Mouse (Mus musculus): Measurements from ENCODE around the gene Phf6. TPM values are rescaled to one million over a fixed set of nuclear protein-coding genes. Genes with fewer than 3 reads are reported as not detected.
"Not testable (repeated sequence)": the region's sequence is repeated elsewhere in the genome, so short reads cannot be mapped to it uniquely, and the experiment has no call there.

The Phf6 gene
- 94.4 and 100 TPM in 2 replicates for polyA plus RNA-seq (2016; fragmentation: Nextera tagmentation; extraction: Ambion mirVana)

- DNase-seq (ENCODE audit: low spot score), result peak; percentile 89
- H3K27ac ChIP-seq (replicated peaks), result peak within 1 kb of the TSS; percentile 96
- 18% methylated on average over 40 of the region's 54 CpGs for WGBS
- no peaks in the 10 kb centered on the region for H3K36me3 ChIP-seq
- no peaks in the 10 kb centered on the region for H3K9me3 ChIP-seq (replicated peaks)
- H3K4me1 ChIP-seq, result peaks cover 9% of the 10 kb centered on the region
- no peaks in the 10 kb centered on the region for H3K27me3 ChIP-seq (ENCODE audit: low read depth, poor library complexity, severe bottlenecking)
- peak within 1 kb of the TSS; percentile 70 for H3K4me3 ChIP-seq
Measured at GRCm38 (mm10) chrX:52911587-52912371, at the start of gene Phf6. Gene Phf6 (plus strand): TSS chrX:52912266.

DNA sequence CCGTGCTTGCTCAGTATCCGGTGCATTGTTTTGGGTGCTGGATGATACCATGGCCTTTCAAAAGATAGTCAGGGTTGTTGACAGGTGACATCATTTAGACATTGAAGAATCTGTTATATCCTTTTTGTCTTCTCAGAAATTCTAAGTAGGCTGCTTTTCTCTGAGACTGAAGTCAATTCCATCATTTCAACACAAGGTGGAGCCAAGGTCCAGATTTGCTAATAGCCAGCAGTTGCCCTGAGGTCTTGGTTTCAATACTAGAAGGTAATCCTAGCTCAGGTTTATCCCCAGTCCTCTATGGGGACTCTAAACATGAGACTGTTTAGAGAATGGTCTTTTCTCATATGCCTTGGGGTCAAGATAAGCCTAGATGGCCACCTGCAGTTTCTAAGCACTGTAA is 47.9 kb upstream of the Phf6 start:
- H3K36me3 ChIP-seq, result no peaks in the 10 kb centered on the region
- 51% methylated on average over 2 of the region's 2 CpGs for WGBS
- no peaks in the 10 kb centered on the region for H3K4me1 ChIP-seq
- H3K4me3 ChIP-seq, result no peak overlapping the region
- no peak overlapping the region for H3K27ac ChIP-seq (replicated peaks)
- no peaks in the 10 kb centered on the region for H3K27me3 ChIP-seq (ENCODE audit: low read depth, poor library complexity, severe bottlenecking)
- no peak for DNase-seq (ENCODE audit: low spot score)
- H3K9me3 ChIP-seq (replicated peaks), result no peaks in the 10 kb centered on the region

DNA sequence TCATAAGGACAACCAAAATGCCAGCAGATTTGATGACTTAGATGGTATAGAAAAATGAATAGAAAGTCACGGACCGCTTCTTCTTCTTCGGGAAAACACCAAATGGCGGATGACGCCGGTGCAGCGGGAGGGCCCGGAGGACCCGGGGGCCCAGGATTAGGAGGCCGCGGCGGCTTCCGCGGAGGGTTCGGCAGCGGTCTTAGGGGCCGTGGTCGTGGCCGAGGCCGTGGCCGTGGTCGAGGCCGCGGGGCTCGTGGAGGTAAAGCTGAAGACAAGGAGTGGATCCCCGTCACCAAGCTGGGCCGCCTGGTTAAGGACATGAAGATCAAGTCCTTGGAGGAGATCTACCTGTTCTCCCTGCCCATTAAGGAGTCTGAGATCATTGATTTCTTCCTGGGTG is 13.6 kb upstream of the Phf6 start:
- H3K36me3 ChIP-seq; H3K9me3 ChIP-seq (replicated peaks); DNase-seq (ENCODE audit: low spot score); H3K4me1 ChIP-seq; H3K27ac ChIP-seq (replicated peaks); H3K4me3 ChIP-seq; H3K27me3 ChIP-seq (ENCODE audit: low read depth, poor library complexity, severe bottlenecking): not testable (repeated sequence)
- WGBS, result 79% methylated on average over 18 of the region's 27 CpGs

GRCm38 (mm10) chrX:52912372-52912728 is 284 bp downstream of the Phf6 start:
- no peak for DNase-seq (ENCODE audit: low spot score)
- peak overlapping the region; percentile 70 for H3K4me3 ChIP-seq
- WGBS, result 20% methylated on average over 26 of the region's 26 CpGs
- peaks cover 9% of the 10 kb centered on the region for H3K4me1 ChIP-seq
- no peaks in the 10 kb centered on the region for H3K9me3 ChIP-seq (replicated peaks)
- H3K27ac ChIP-seq (replicated peaks), result peak overlapping the region; percentile 96
- no peaks in the 10 kb centered on the region for H3K27me3 ChIP-seq (ENCODE audit: low read depth, poor library complexity, severe bottlenecking)
- no peaks in the 10 kb centered on the region for H3K36me3 ChIP-seq

DNA sequence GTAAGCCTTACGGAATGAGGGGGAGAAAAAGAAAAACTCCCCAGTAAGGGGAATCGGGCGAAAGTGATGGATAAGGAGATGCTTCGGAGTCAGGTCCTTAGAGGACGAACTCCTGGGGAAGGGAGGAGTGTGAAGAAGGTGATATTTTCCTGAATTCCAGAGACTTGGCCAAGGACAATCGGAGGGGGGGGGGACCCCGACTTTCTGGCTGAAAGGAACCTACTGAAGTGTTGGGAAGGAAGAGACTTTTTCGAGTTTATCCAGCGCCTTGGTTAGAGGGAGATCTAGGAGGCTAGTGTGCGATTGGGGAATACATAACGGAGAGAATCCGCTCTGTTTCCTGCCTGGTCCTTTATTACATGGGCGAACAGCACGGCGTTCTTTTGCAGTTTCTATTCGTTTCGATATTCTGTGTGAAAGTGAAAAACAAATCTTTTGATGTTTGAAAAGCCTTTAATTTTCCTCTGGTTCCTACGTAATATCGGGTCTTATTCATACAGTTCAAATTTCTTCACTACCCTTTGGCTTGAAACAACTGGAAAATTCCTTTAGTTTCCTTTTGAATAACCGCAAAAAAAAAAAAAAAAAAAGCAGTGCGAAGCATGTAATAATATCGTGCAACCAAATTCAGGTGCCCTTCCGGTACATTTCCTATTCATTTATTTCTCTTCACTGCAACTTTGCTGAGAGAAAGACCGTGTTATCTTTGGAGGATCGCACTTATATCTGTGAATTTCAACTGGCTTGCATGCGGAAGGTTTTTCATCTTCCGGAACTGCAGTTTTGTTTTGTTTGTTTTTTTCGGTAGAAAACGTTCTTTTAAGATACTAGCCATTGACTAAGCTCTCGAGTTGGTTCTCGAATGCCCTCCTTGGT is 998 bp downstream of the Phf6 start:
- Histone ChIP-seq H3K36me3 (0 out of 2 replicates have a peak, but pooled peaks cover 3% of the 10 kb centered on the region), H3K4me1 (peaks cover 9% of the 10 kb centered on the region), H3K4me3 (peak overlapping the region; percentile 70), H3K9me3 (replicated peaks) (no peaks in the 10 kb centered on the region), H3K27ac (replicated peaks) (peak overlapping the region; percentile 96), H3K27me3 (ENCODE audit: low read depth, poor library complexity, severe bottlenecking) (no peaks in the 10 kb centered on the region)
- peak; percentile 21 for DNase-seq (ENCODE audit: low spot score)
- WGBS, result 21% methylated on average over 31 of the region's 31 CpGs

DNA sequence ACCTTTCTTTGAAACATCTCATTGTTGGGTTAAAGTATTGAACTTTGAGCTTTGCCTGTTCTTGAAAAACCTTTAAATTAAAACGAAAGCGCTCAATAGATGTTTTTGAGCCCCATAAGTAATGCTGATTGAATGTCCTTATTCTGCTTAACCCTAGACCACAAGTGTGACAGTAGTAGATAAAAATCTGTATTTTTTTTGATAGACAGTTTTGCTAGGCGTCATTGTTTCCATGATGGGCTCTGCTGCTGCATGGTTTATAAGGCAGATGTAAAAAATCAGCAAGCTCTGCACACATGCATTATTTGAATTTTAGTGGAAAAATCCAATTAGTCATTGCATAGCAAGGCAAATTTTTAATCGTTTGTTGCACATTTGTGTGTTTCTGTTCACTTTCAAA is 1.8 kb downstream of the Phf6 start:
- Histone ChIP-seq H3K27me3 (ENCODE audit: low read depth, poor library complexity, severe bottlenecking) (no peaks in the 10 kb centered on the region), H3K27ac (replicated peaks) (peak overlapping the region; percentile 96; the same call in 1 of the 2 replicates), H3K9me3 (replicated peaks) (no peaks in the 10 kb centered on the region), H3K4me1 (peaks cover 9% of the 10 kb centered on the region), H3K36me3 (0 out of 2 replicates have a peak, but pooled peaks cover 10% of the 10 kb centered on the region), H3K4me3 (peak overlapping the region; percentile 70)
- no peak for DNase-seq (ENCODE audit: low spot score)
- WGBS, result 65% methylated on average over 4 of the region's 4 CpGs

DNA sequence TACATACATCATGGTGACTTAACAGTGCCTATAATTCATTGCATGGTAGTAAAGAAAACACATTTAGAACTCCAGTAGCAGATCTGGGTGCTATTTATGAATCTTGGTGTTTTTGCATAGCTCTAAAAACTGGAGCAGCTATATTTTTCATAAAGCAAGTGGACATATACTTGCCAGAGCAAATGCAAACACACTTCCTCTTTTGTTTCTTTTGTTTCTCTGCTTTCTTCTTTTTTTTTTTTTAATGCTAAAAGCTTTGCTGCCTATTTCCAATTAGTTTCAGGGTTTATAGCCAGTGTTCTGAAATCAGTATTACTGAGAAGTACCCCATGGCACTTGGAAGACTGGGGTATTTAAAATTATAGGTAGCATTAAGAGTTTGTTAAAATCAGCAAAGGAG is 2.6 kb downstream of the Phf6 start:
- H3K4me3 ChIP-seq, result peak overlapping the region; percentile 9; the same call in 1 of the 2 replicates
- no peaks in the 10 kb centered on the region for H3K27me3 ChIP-seq (ENCODE audit: low read depth, poor library complexity, severe bottlenecking)
- peaks cover 9% of the 10 kb centered on the region for H3K4me1 ChIP-seq

DNA sequence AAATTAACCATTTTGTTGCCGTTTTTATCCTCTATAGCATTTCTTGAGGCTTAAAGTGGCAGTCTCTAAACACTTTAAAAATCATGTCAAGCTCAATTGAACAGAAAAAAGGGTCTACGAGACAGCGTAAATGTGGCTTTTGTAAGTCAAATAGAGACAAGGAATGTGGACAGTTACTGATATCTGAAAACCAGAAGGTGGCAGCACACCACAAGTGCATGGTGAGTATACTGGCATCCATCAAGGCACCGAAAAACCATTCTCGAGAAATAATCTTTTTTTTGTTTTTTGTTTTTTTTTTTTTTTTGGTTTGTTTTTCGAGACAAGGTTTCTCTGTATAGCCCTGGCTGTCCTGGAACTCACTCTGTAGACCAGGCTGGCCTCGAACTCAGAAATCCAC is 4.5 kb downstream of the Phf6 start:
- no peaks in the 10 kb centered on the region for H3K9me3 ChIP-seq (replicated peaks)
- H3K27me3 ChIP-seq (ENCODE audit: low read depth, poor library complexity, severe bottlenecking), result no peaks in the 10 kb centered on the region
- H3K27ac ChIP-seq (replicated peaks), result no peak overlapping the region
- no peak for DNase-seq (ENCODE audit: low spot score)
- no peak overlapping the region for H3K4me3 ChIP-seq
- peaks cover 9% of the 10 kb centered on the region for H3K4me1 ChIP-seq
- WGBS, result 67% methylated on average over 7 of the region's 7 CpGs
- peaks cover 31% of the 10 kb centered on the region for H3K36me3 ChIP-seq

More for the DNA sequence above, 2.6 kb downstream of the Phf6 start:
- no peaks in the 10 kb centered on the region for H3K9me3 ChIP-seq (replicated peaks)
- DNase-seq (ENCODE audit: low spot score), result no peak
- peaks cover 17% of the 10 kb centered on the region for H3K36me3 ChIP-seq
- H3K27ac ChIP-seq (replicated peaks), result no peak overlapping the region

DNA sequence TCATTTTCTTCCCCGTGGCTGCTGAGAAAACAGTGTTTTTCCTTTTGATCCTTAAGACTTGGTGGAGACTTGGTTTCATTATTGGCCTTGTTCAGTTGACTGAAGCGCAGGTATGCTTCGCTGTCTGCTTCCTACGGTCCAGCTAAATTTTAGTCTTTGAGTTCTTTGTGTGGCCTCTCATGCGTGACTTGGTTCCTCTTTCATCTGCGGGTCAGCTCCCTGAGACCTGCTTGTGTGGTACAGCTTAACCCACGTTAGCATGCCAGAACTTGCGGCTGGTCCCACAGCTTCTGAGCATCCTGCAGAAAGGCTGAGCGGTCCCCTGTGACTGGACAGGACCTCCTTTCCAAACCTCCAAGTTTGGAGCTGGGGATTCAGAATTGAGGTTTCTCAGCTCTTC is 14.7 kb downstream of the Phf6 start:
- no peak for DNase-seq (ENCODE audit: low spot score)
- H3K36me3 ChIP-seq, result peaks cover 38% of the 10 kb centered on the region
- no peaks in the 10 kb centered on the region for H3K9me3 ChIP-seq (replicated peaks)
- no peaks in the 10 kb centered on the region for H3K27me3 ChIP-seq (ENCODE audit: low read depth, poor library complexity, severe bottlenecking)
- no peak overlapping the region for H3K4me3 ChIP-seq
- H3K27ac ChIP-seq (replicated peaks), result no peak overlapping the region
- 66% methylated on average over 9 of the region's 9 CpGs for WGBS
- no peaks in the 10 kb centered on the region for H3K4me1 ChIP-seq

GRCm38 (mm10) chrX:52928883-52929282 is 16.8 kb downstream of the Phf6 start:
- no peak overlapping the region for H3K27ac ChIP-seq (replicated peaks)
- no peak for DNase-seq (ENCODE audit: low spot score)
- no peaks in the 10 kb centered on the region for H3K4me1 ChIP-seq
- H3K27me3 ChIP-seq (ENCODE audit: low read depth, poor library complexity, severe bottlenecking), result no peaks in the 10 kb centered on the region
- peaks cover 27% of the 10 kb centered on the region for H3K36me3 ChIP-seq
- WGBS, result 46% methylated on average over 1 of the region's 1 CpGs
- H3K9me3 ChIP-seq (replicated peaks), result no peaks in the 10 kb centered on the region
- no peak overlapping the region for H3K4me3 ChIP-seq

GRCm38 (mm10) chrX:52929779-52930178 is 17.7 kb downstream of the Phf6 start:
- H3K27me3 ChIP-seq (ENCODE audit: low read depth, poor library complexity, severe bottlenecking), result no peaks in the 10 kb centered on the region
- peaks cover 28% of the 10 kb centered on the region for H3K36me3 ChIP-seq
- 91% methylated on average over 3 of the region's 3 CpGs for WGBS
- no peak overlapping the region for H3K27ac ChIP-seq (replicated peaks)
- no peak for DNase-seq (ENCODE audit: low spot score)
- H3K4me3 ChIP-seq, result no peak overlapping the region
- H3K9me3 ChIP-seq (replicated peaks), result no peaks in the 10 kb centered on the region
- H3K4me1 ChIP-seq, result no peaks in the 10 kb centered on the region

GRCm38 (mm10) chrX:52930191-52930590 is 18.1 kb downstream of the Phf6 start:
- Histone ChIP-seq H3K27ac (replicated peaks) (no peak overlapping the region), H3K4me1 (no peaks in the 10 kb centered on the region), H3K9me3 (replicated peaks) (no peaks in the 10 kb centered on the region), H3K27me3 (ENCODE audit: low read depth, poor library complexity, severe bottlenecking) (no peaks in the 10 kb centered on the region), H3K4me3 (no peak overlapping the region), H3K36me3 (peaks cover 28% of the 10 kb centered on the region)
- no peak for DNase-seq (ENCODE audit: low spot score)
- 92% methylated on average over 5 of the region's 5 CpGs for WGBS

- Histone ChIP-seq H3K27ac (replicated peaks) (no peak overlapping the region), H3K27me3 (ENCODE audit: low read depth, poor library complexity, severe bottlenecking) (no peaks in the 10 kb centered on the region), H3K4me1 (no peaks in the 10 kb centered on the region), H3K4me3 (no peak overlapping the region), H3K36me3 (peaks cover 26% of the 10 kb centered on the region), H3K9me3 (replicated peaks) (no peaks in the 10 kb centered on the region)
- 90% methylated on average over 1 of the region's 1 CpGs for WGBS
- no peak for DNase-seq (ENCODE audit: low spot score)
Measured at GRCm38 (mm10) chrX:52932161-52932560, 20.1 kb downstream of the Phf6 start.

All from midbrain, embryonic 10.5 days (tissue).